ENCODE assay signal across 10 mouse cellular contexts in the genomic region with DNA sequence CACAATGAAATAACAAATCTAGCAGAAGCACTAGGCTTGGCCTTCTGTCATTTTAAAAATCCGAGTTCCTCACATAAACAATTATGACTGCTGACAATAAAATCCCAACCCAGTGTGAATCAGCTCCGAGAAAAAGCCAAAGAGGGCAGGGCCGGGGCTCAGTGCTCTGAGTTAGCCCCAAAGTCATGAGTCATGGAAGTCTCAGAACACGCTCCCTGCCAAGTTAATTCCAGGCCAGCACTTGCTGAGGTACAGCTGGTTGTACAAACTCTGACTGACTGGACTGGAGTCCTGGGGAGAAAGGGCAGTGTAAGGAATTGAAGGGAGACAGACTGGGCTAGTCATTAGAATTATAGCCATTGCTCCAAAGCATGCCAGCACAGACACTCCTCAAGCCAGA. TPM values are rescaled to one million over a fixed set of nuclear protein-coding genes. Genes with fewer than 3 reads are reported as not detected.
DNase-seq lines count a peak whose midpoint lies in the region; ATAC-seq and TF ChIP-seq lines count a peak whose summit lies in the region.
"Had no signal": no experiment of that assay in that cellular context is flagged by ENCODE, and none has a peak within 500 bp of the region (broad histone marks: within the 10 kb centered on the region; RNA-seq: fewer than 3 reads in every experiment).

No protein-coding gene starts in this region.

- no peaks in the 10 kb centered on the region for H3K27me3 ChIP-seq in midbrain, embryonic 11.5 days (ENCODE audit: control insufficient read depth, insufficient read depth, low read length)
- H3K27me3 ChIP-seq in midbrain, postnatal 0 days (ENCODE audit: insufficient read depth, low read length) = no peaks in the 10 kb centered on the region
- H3K27me3 ChIP-seq in midbrain, embryonic 15.5 days (replicated peaks) = no peaks in the 10 kb centered on the region
- H3K27me3 ChIP-seq: embryonic facial prominence, embryonic 15.5 days; lung, embryonic 15.5 days had no signal

- ATAC-seq in midbrain, embryonic 11.5 days (ENCODE audit: low FRiP score) = no peak
- no peak for ATAC-seq in midbrain, postnatal 0 days (ENCODE audit: low FRiP score)
- ATAC-seq in midbrain, embryonic 15.5 days (replicated peaks) = no peak

- no peaks in the 10 kb centered on the region for H3K4me1 ChIP-seq in midbrain, embryonic 11.5 days (ENCODE audit: control insufficient read depth, insufficient read depth, low read length)
- no peaks in the 10 kb centered on the region for H3K4me1 ChIP-seq in midbrain, postnatal 0 days (ENCODE audit: insufficient read depth, low read length)
- H3K4me1 ChIP-seq in midbrain, embryonic 15.5 days = no peaks in the 10 kb centered on the region
- H3K4me1 ChIP-seq: embryonic facial prominence, embryonic 15.5 days had no signal

- 77% methylated on average over 4 of the region's 4 CpGs for WGBS in midbrain, embryonic 11.5 days
- WGBS in midbrain, postnatal 0 days = 75% methylated on average over 4 of the region's 4 CpGs
- 76% methylated on average over 4 of the region's 4 CpGs for WGBS in midbrain, embryonic 15.5 days

- no peaks in the 10 kb centered on the region for H3K36me3 ChIP-seq in midbrain, embryonic 11.5 days (ENCODE audit: control insufficient read depth, insufficient read depth, low read length)
- no peaks in the 10 kb centered on the region for H3K36me3 ChIP-seq in midbrain, postnatal 0 days (ENCODE audit: insufficient read depth, low read length)
- H3K36me3 ChIP-seq in midbrain, embryonic 15.5 days (replicated peaks) = no peaks in the 10 kb centered on the region
- H3K36me3 ChIP-seq: embryonic facial prominence, embryonic 15.5 days; lung, embryonic 15.5 days had no signal

- no peak for TF ChIP-seq CTCF in midbrain, postnatal 0 days (IDR thresholded peaks at IDR 0.05)
- TF ChIP-seq CTCF in layer of hippocampus, adult 2 months (conservative IDR thresholded peaks at IDR 0.05) = no peak

- no peak overlapping the region for H3K9ac ChIP-seq in midbrain, embryonic 11.5 days (ENCODE audit: low read length)
- no peak overlapping the region for H3K9ac ChIP-seq in midbrain, postnatal 0 days (replicated peaks; ENCODE audit: low read length, poor library complexity, severe bottlenecking)
- H3K9ac ChIP-seq in midbrain, embryonic 15.5 days = no peak overlapping the region
- H3K9ac ChIP-seq: embryonic facial prominence, embryonic 15.5 days; lung, embryonic 15.5 days had no signal

- no peak overlapping the region for H3K4me2 ChIP-seq in midbrain, embryonic 11.5 days
- H3K4me2 ChIP-seq in midbrain, postnatal 0 days (ENCODE audit: low read depth, low read length, poor library complexity, severe bottlenecking) = no peak overlapping the region
- no peak overlapping the region for H3K4me2 ChIP-seq in midbrain, embryonic 15.5 days
- H3K4me2 ChIP-seq: embryonic facial prominence, embryonic 15.5 days; lung, embryonic 15.5 days had no signal

- peak; percentile 10 for DNase-seq in midbrain, embryonic 11.5 days (ENCODE audit: low spot score, missing footprints)
- no peak for DNase-seq in midbrain, postnatal 0 days (ENCODE audit: low spot score)
- peak; percentile 23 to 74 for DNase-seq in gastrocnemius, postnatal 4 days (ENCODE audit: low spot score in 2 of 2)
- peak; percentile 70 to 81 for DNase-seq in lung, adult 18-20 months
- DNase-seq in layer of hippocampus, adult 2 months (ENCODE audit: low spot score in 2 of 2) = no peak
- DNase-seq in right cerebral cortex, adult 2 months (ENCODE audit: low spot score in 2 of 2) = no peak
- DNase-seq in right cerebral cortex, postnatal 10 days (ENCODE audit: low spot score in 2 of 2) = no peak

- H3K27ac ChIP-seq in midbrain, embryonic 11.5 days (ENCODE audit: low read depth, low read length) = no peak overlapping the region
- no peak overlapping the region for H3K27ac ChIP-seq in midbrain, postnatal 0 days (ENCODE audit: low read depth, low read length)
- H3K27ac ChIP-seq in layer of hippocampus, adult 2 months = no peak overlapping the region
- no peak overlapping the region for H3K27ac ChIP-seq in midbrain, embryonic 15.5 days
- H3K27ac ChIP-seq: embryonic facial prominence, embryonic 15.5 days; lung, embryonic 15.5 days had no signal

- H3K9me3 ChIP-seq in midbrain, embryonic 11.5 days (ENCODE audit: control insufficient read depth, low read length) = no peaks in the 10 kb centered on the region
- H3K9me3 ChIP-seq in midbrain, postnatal 0 days (ENCODE audit: low read length) = no peaks in the 10 kb centered on the region
- no peaks in the 10 kb centered on the region for H3K9me3 ChIP-seq in midbrain, embryonic 15.5 days
- H3K9me3 ChIP-seq: embryonic facial prominence, embryonic 15.5 days; lung, embryonic 15.5 days had no signal

- H3K4me3 ChIP-seq in midbrain, embryonic 11.5 days (ENCODE audit: low read depth, low read length) = no peak overlapping the region
- no peak overlapping the region for H3K4me3 ChIP-seq in midbrain, postnatal 0 days (ENCODE audit: low read depth, low read length)
- H3K4me3 ChIP-seq in layer of hippocampus, adult 2 months = no peak overlapping the region
- no peak overlapping the region for H3K4me3 ChIP-seq in midbrain, embryonic 15.5 days
- H3K4me3 ChIP-seq: embryonic facial prominence, embryonic 15.5 days; lung, embryonic 15.5 days had no signal

RNA-seq across cellular contexts. Expression of gene Akap13, which starts 28.0 kb away (rescaled TPM):
- polyA plus RNA-seq in midbrain, embryonic 11.5 days (2014; fragmentation: Nextera tagmentation; extraction: Ambion mirVana) = 24.3 and 27.4 TPM in 2 replicates
- 21.6 and 24.6 TPM in 2 replicates for total RNA-seq in midbrain, postnatal 0 days (2014; rRNA removed)
- 8.8 and 11.7 TPM in 2 replicates for polyA plus RNA-seq in midbrain, postnatal 0 days (2015; fragmentation: Nextera tagmentation; extraction: Ambion mirVana)
- total RNA-seq in gastrocnemius, postnatal 4 days (2021) = 100 to 1,000 TPM in 1 of 2 experiments, 10 to 100 TPM in 1; 88.7 to 102 TPM
- total RNA-seq in layer of hippocampus, adult 2 months (2021) = 10 to 100 TPM; 66.5 to 73.6 TPM
- 14.3 and 16.1 TPM in 2 replicates for polyA plus RNA-seq in midbrain, embryonic 15.5 days (2015; fragmentation: Nextera tagmentation; extraction: Ambion mirVana)

Comparison
In these comparisons a context has a peak if more than half of its experiments do, and no peak if none do; other contexts are left out.
1. DNase-seq: peak in midbrain, embryonic 11.5 days (single experiment), gastrocnemius, postnatal 4 days (2 of 2) and lung, adult 18-20 months (2 of 2); none in midbrain, postnatal 0 days (single experiment), layer of hippocampus, adult 2 months (0 of 2), right cerebral cortex, adult 2 months (0 of 2) and right cerebral cortex, postnatal 10 days (0 of 2).